Mouse (Mus musculus): ENCODE measurements at regions not wholly inside any gene's neighbourhood (a gene's known extent, or its start where the extent isn't known, plus 50 kb on each side); places are given as distances from the start of the nearest gene placed in this dataset.

DNA sequence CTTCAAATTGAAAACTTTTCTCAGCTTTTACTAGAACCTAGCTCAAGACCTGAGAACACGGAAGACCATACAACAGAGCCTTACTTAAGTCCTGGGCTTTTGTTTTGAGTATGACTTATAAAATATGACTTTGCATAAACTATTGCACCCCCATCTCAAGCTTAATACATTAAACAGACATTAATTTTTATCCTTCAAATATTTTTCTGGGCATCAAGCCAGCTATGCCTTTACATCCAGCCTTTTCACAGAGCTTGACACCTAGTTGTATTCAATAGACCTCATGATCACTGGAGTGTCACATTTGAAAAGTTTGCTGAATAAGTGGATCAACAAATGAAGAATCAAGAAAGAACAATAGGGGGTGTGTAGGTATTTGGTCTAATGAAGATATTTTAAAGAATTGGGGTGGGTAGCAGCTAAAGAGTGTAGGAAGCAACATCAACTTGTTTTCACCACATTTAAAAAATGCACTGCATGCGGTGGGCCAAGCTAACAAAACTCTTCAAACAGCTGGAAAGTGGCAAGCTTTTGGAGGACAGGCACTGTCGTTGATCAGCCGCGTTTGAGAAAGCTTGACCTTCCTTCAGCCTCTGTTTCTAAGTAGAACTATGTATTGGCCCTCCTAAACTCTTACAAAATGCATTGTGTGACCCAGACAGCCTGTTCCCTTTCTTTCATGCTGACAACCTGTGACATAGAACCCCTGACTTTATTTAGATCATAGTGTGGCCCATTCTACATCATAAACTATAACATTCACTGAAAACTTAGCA, 138.2 kb upstream of the Dio2 start:
- TF ChIP-seq CTCF (IDR thresholded peaks at IDR 0.05; ENCODE audit: control insufficient read depth, insufficient read depth, insufficient replicate concordance, low read depth, low read length) (no peak), POLR2A (IDR thresholded peaks at IDR 0.05; ENCODE audit: control insufficient read depth, low read depth, low read length) (no peak)

Measured in testis, adult 2 months (tissue).